Mouse (Mus musculus): ENCODE measurements at regions not wholly inside any gene's neighbourhood (a gene's known extent, or its start where the extent isn't known, plus 50 kb on each side); places are given as distances from the start of the nearest gene placed in this dataset.
"Not testable (repeated sequence)": the region's sequence is repeated elsewhere in the genome, so short reads cannot be mapped to it uniquely, and the experiment has no call there.

DNA sequence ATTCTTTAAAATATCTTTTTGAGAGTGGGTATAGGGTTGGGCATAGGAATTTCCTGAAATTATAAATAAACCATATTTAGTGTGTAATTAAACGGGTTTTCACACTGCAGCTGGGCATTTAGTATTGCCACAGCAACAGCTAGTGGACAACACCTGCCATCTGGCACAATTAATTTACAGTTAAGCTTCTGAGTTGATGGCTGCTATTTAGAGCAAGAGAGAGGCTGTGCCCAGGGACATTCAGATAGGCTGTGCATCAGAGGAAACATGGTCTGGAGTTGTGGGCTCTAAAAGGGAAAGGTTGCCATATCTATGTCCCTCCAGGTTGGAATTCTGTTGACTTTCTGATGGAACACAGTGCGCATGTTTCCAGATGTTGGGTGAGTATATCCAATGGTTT, 227.1 kb downstream of the Pth2r start:
- no peak for DNase-seq

- DNase-seq, result no peak
Measured at GRCm38 (mm10) chr1:65535674-65536073, 253.8 kb downstream of the Pth2r start.

DNA sequence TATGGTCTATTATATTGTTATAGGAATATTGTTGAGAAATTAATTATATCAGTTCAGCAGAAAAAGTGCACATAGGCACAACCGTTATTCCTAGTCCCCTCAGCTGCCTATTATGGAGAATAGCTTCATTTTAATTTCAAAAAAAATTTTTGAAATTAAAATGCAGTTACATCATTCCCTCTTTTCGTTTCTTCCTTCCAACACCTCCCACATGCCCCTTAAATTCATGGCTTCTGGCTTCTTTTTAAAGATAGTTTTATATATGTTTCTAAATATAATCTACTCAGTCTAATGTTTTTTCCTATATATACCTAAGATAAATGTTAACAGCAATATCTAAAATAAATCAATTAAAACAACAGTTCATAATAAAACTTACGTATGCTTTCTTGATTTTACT, 256.7 kb downstream of the Pth2r start:
- DNase-seq, result no peak

- DNase-seq, result no peak
Measured at GRCm38 (mm10) chr1:65544219-65544864, 262.5 kb downstream of the Pth2r start.

DNA sequence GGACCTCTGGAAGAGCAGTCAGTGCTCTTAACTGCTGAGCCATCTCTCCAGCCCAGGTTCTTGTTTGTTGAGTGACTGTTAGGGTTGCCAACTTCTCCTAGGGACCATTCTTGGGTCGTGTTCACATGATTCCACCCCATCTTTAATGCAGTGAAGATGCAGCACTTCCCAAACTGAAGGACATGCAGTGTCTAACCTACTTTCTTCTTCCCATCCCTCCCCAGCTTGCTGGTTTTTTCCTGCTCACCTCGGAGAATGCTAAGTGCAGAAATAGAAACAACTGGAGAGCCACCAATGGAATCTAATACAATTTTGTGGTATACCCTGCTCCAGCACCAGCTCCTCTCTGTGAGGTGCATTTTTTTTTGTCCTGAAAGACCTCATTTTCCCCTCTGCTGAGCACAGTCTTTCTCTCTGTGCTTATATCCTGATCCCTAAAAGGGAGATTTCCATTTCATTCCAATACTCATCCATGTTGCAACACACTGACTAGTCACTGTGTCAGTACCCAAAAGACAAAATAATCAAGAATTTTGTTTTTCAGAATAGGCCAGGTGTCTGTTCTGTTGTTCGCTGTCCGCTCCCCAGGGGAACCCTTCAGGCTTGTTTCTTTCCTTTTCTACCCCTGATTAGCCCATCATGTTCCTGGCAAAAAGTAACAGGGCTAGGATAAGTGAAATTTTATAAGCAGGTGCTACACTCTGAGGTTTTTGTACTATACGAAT, 263.6 kb downstream of the Pth2r start:
- DNase-seq, result peak; percentile 60

GRCm38 (mm10) chr1:65548830-65549229, 267.0 kb downstream of the Pth2r start:
- DNase-seq, result peak; percentile 86

- no peak for DNase-seq
Measured at GRCm38 (mm10) chr1:65587402-65587801, 305.5 kb downstream of the Pth2r start.

GRCm38 (mm10) chr1:65635315-65635714, 291.0 kb upstream of the Crygf start:
- no peak for DNase-seq

- no peak for DNase-seq
Measured at GRCm38 (mm10) chr1:65654460-65654859, 271.9 kb upstream of the Crygf start.

- no peak for DNase-seq
Measured at GRCm38 (mm10) chr1:65681960-65682359, 244.4 kb upstream of the Crygf start.

DNA sequence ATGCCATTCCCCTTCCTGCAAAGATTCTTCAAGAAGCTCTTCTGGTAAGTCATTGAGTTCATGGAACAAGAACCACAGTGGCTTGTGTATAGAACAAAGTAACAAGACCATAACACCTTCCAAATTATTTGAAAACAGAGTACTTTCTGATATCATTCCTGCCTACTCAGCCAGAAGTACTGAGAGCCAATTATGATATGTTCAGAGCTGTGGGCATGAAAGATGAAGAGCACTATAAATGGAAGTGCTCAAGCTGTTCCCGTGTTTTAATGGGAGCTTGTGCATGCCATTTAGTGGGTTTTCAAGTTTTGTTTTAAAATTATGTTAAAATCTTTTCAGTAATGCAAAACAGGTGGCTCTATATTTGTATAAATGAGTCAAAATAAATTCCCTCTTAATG, 239.0 kb upstream of the Crygf start:
- no peak for DNase-seq

GRCm38 (mm10) chr1:65730262-65730661, 196.1 kb upstream of the Crygf start:
- no peak for DNase-seq

GRCm38 (mm10) chr1:65757951-65758350, 168.4 kb upstream of the Crygf start:
- no peak for DNase-seq

DNA sequence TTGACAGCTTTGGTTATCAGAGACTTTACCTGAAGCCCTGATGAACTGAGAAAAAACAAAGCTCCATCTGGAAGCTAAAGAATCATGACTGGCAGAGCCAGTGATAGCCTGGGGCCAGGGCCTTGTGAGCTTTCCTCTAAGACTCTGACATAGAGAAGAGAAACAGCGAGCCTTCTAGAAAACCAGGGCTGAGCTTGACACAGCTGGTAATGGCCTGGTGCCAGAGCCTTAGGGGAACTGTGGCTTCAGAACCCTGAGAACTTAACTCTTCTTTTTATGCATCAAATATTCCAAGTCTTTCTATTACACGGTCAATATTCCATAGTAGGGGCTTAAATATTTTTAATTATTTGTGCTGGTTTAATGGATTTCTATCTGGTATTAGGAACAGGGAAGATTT, 165.2 kb upstream of the Crygf start:
- DNase-seq, result no peak

GRCm38 (mm10) chr1:65800244-65800643, 126.1 kb upstream of the Crygf start:
- DNase-seq, result no peak

- peak; percentile 48 for DNase-seq
Measured at GRCm38 (mm10) chr1:65820771-65821170, 105.5 kb upstream of the Crygf start.

- DNase-seq, result no peak
Measured at GRCm38 (mm10) chr1:65841116-65841515, 85.2 kb upstream of the Crygf start.

GRCm38 (mm10) chr1:65847005-65847404, 79.3 kb upstream of the Crygf start:
- DNase-seq, result no peak

DNA sequence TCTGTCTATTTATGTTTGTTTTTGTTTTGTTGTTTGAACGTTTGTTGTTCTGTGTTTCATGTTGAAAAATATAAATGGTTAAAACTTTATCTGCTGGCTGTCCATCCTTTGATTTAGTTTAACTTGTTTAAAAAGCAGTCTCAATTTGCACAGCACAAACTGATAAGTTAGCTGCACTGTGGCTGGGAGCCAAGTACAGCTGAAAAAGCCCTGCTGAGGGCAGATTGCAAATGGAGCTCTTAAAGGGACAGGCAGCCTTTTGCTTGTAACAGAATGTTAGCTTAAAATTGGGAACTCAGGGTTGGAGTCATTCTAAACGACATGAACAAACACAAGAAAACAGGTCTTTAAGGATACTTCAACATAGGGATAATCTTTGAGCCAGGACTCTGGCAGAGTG, 52.6 kb upstream of the Crygf start:
- not testable (repeated sequence) for DNase-seq

Data from cerebellum, adult 8-10 months (tissue).